Mouse (Mus musculus) spleen, postnatal 4 days (tissue): ENCODE measurements at regions not wholly inside any gene's neighbourhood (a gene's known extent, or its start where the extent isn't known, plus 50 kb on each side); places are given as distances from the start of the nearest gene placed in this dataset.
A peak's percentile ranks its signal among the peaks of the same experiment; 100 is the strongest.
"Not testable (repeated sequence)": the region's sequence is repeated elsewhere in the genome, so short reads cannot be mapped to it uniquely, and the experiment has no call there.

ENCODE experiments used
- DNase-seq, 2 experiments: peaks; one replicate each; pipeline ENCODE4 v3.0.0; 2022; ENCODE audit warnings: low spot score in 2 of 2

DNA sequence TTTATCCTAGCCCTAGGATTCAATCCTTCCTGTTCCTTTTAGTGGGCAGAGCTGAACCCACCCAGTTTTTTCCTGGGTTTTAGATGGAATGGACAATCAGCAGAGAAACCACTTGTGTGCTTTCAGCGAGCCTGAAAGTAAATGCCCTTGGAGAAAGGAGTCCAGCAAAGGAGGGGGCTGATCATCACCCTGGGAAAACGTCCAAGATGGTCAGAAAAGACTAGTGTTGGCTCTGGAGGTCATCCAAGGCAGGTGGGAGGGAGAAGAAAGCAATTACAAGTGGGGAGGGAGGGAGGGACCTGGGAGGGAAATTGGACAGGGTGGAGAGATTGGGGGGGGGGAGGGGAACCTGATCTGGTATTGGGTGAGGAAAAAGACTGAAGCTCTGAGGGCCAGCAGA, 55.6 kb upstream of the Zfp366 start:
- DNase-seq, result no peak

DNA sequence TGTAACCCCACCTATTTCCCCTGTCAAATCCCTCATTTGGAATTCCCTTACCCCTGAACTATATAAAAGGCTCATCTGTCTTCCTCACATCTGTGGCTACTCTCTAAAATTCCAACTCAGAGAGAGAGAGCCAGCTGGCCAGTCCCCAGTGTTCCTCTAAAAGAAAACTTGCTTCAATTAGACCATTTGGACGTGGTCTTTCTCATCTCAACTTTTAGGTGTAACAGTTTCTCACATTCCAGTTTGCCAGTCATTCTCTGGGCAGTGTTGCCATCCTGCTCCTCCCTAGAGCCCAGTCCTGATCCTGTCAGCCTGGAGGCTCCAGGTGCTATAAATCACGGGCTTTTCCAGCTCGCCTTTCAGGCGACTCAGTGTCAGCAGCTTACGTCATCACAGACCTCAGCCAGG, 56.3 kb upstream of the Zfp366 start:
- no peak for DNase-seq

DNA sequence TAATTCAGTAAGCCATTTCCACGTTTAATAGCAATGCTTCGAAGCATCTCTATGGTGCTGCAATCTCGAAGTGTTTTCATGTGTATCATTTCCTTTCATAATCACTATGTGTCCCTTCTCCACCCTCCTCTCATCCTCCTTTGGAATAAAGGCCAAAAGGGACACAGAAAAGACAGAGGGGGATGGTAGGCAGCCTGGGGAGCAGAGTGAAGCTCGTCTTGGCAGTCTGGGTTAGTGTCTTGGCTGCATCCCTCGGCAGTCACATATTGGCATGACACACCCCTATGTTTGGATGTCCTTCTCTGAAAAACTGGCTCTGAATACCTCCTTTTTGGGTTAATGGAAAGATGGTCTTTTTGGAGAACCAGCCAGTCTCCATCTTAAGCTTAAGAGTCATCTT, 56.9 kb upstream of the Zfp366 start:
- no peak for DNase-seq

GRCm38 (mm10) chr13:99126971-99127370, 57.7 kb upstream of the Zfp366 start:
- DNase-seq, result not testable (repeated sequence)

DNA sequence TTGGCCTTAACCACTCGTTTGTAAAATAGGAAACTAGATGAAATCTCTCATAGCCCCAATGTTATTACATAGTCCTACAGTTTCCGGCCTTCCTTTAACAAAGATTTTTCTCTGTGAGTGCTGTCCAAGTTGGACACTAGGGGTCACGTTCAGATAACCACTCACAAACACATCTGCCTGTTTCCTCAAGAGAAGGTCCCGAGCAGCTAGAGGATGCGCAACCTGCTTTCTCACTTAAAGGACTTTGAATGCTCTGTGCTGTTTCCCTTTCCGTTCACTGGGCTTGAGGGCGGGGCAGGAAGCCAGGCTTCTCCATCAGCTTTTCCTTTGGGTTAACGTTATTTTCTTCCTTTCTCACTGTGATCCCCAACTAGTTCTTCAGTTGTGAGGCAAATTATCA, 58.1 kb upstream of the Zfp366 start:
- DNase-seq, result no peak

DNA sequence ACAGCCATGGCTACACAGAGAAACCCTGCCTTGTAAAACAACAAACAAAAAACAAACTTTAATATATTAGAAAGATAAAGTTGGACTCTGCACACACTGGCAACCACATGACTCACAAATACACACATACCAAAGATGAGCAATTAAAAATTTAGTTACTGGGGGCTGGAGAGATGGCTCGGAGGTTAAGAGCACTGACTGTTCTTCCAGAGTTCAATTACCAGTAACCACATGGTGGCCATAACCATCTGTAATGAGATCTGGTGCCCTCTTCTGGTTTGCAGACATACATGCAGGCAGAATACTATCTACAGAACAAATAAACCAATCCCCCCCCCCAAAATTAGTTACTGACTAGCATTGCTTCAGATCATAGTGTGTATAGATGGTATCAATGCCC, 58.7 kb upstream of the Zfp366 start:
- DNase-seq, result no peak

GRCm38 (mm10) chr13:99124894-99125570, 59.6 kb upstream of the Zfp366 start:
- no peak for DNase-seq

DNA sequence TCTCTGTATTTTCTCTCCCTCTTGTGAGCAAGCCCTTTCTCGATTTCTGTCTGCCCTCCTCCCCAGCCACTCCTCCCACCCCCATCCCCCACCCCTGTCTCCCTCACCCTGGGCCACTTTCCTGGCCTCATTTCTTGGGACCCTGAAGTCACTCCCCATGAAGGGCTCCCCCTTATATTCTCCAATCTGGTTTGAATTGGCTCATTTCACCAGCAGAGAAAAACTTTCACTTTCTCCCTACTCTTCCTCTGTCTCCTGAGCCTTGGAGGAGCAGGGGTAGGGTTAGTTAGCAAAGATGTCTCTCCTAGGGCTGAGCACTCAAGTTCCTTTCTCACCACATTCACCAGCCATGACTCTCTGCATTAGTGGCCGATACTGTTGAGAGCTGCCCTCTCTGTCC, 60.5 kb upstream of the Zfp366 start:
- no peak for DNase-seq

DNA sequence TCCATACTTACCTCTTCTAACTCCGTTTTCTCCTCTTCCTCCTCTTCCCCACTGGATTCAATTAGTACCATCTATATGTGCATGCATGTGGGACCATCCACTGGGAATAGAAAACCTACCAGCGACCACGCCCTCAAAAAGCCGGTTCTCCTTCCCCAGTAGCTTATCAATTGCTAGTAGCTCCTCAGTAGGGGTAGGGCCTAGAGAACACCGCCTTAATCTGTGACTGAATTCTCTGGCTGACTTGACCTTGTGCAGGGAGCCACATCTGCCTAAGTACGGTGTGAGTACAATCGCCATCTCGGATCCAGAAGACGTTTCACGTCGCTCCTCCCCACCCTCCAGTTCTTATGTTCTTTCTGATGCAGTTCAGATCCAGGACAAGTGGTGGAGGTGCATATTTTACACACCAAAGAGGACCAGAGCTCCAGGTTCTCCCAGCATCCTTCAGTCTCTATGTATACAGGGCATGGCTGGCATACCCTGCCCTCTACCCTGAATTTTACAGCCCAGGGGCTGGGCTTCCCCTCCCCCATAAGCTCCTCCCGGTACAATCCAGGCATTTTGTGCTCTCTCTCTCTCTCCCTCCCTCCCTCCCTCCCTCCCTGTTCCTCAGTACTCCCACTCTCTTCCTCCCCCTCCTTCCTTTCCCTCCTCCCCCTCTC, 61.0 kb upstream of the Zfp366 start:
- DNase-seq, result no peak

DNA sequence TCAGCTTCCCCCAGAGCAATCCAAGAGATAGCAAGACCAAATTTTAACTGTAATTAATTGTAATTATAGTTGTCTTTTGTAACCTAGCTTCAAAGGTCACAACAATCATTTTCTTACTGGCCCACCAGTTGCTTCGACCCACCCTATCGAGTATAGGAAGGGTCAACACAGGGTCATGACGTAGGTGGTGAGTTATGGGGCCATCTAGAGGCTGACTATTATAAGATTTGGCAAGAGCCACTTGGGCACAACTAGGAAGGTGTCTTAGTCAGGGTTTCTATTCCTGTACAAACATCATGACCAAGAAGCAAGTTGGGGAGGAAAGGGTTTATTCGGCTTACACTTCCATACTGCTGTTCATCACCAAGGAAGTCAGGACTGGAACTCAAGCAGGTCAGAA, 62.1 kb upstream of the Zfp366 start:
- not testable (repeated sequence) for DNase-seq

DNA sequence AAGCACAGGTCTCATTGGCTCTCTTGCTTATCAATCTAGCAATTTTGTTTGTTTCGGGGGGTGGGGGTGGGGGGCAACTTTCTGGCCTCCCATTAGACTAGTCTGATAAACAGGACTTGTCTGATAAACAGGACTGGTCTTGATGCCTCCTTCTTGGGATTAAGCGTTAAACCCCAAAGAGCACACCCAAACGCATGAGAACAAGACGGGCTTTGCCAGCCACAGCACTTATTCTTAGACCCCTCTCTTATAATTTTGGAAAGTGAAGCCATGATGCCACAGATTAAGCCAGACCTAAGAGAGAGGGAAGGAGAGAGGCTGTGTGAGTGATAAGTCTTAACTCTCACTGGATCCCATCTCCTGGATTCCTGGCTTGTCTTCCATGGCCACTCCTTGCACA, 63.5 kb upstream of the Zfp366 start:
- no peak for DNase-seq

DNA sequence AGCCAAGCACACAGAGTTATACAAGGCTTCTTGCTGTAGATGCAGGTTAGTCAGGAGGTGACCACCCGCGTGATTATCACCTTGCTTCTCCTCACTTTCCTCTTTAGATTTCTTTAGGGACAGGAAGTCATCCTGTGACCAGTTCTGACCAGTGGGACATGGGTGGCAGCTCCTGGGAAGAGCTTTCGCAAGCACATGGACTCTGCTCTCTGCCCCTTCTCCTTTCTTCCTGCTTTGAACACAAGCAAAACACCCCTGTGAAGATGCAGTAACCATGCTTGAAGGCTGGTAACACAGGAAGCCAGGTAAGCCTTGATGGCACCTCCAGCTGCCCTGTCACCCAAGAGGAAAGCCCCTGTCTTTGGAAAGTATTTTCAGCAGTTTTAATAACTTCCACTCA, 64.7 kb upstream of the Zfp366 start:
- DNase-seq, result no peak

DNA sequence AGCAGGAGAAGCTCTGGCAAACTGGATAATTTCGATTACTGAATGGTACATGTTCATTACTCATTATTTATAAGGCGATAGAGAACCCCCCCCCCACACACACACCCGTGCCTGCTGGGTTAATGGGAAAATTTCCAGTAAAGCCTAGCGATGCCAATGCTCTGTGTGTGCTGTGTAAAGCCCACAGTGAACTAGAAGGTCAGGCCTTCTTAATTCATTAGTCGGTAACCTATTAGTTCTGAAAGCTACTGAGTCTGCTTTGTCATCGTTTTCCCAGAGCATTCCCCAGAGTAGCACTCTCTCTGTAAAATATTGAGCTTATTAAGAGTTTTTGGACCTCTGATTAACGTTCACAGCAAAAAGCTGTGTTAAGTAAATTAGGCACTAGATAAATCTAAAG, 65.7 kb upstream of the Zfp366 start:
- no peak for DNase-seq

DNA sequence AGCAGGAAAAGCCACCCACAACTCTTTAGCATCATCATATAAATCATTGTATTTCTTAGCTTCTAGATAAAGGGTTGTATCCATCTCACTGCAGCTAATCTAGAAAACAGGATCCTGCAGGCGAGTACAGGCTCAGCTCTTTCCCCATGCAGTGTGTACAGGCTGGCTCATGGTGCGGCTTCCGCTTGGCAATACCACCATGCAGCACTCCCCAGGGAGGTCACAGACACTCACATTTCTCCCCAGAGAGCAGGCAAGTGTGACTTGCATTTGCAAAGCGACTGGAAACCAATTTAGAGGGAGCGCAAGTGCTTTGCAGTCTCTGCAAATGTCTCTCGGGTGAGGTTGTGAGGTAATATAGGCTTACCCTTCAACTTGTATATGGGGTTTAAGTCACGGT, 69.1 kb upstream of the Zfp366 start:
- no peak for DNase-seq

DNA sequence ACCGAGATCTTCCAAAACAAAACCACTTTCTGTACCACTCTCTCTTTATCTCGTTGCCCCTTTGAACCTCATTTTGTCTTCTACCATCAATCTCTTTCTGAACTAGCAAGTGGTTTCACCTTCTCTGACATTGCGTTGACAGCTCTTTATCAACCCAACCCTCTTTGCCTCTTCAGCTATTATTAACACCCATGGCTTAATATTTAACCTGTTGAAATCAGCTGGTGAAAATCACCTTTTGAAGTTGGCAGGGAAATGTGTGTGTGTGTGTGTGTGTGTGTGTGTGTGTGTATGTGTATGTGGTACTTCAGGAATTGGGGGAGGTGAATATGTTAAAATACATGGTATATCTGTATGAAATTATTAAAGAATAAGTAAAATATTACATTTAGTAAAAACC, 70.1 kb upstream of the Zfp366 start:
- no peak for DNase-seq

- no peak for DNase-seq
Measured at GRCm38 (mm10) chr13:99111736-99112386, 72.8 kb upstream of the Zfp366 start.

DNA sequence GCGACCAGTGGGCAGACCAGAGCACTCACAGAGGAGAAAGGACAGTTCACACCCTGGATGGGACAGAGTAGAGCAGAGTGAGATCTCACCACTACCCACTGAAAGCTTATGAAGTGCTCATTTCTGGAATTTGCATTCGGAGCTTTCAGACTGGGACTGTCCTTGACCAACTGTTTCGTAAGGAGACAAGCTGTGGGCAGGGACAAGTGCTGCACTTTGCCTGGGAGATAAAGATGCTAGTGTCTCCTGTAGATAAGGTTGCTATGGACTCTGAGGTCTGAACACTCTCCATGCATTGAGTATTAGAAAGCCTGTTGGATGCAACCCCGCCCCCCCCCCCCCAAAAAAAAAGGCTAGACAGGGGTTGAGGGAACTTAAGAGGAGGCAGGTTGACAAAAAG, 76.6 kb upstream of the Zfp366 start:
- DNase-seq, result peak in 1 of 2 experiments; percentile 34

DNA sequence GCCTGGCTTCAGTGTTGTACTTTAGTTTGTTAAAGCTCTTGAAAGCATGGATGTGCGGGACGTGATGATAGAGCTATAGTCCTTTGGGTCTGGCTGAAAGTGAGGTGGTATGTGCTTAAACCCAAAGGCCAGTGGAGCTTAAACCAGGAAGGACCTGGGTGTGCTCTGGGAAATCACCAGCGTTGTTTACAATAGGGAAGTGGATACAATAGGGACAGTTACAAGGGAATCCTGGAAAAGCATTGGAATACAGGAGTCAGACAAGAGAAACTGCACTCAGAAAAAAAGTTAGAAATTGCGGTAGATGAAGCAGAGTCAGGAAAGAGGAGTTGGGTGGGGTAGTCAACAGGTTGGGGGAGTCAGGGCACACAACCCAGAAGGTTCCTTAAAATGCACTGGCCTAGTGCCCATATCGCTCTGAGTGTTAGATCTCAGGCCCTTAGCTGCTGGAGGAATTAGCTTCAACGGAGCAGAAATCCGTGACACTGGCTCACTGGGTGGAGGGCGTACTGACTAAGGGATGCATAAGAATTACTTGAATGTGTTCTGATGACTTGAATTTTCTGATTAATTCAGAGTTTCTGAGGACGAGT, 82.4 kb upstream of the Zfp366 start:
- no peak for DNase-seq

DNA sequence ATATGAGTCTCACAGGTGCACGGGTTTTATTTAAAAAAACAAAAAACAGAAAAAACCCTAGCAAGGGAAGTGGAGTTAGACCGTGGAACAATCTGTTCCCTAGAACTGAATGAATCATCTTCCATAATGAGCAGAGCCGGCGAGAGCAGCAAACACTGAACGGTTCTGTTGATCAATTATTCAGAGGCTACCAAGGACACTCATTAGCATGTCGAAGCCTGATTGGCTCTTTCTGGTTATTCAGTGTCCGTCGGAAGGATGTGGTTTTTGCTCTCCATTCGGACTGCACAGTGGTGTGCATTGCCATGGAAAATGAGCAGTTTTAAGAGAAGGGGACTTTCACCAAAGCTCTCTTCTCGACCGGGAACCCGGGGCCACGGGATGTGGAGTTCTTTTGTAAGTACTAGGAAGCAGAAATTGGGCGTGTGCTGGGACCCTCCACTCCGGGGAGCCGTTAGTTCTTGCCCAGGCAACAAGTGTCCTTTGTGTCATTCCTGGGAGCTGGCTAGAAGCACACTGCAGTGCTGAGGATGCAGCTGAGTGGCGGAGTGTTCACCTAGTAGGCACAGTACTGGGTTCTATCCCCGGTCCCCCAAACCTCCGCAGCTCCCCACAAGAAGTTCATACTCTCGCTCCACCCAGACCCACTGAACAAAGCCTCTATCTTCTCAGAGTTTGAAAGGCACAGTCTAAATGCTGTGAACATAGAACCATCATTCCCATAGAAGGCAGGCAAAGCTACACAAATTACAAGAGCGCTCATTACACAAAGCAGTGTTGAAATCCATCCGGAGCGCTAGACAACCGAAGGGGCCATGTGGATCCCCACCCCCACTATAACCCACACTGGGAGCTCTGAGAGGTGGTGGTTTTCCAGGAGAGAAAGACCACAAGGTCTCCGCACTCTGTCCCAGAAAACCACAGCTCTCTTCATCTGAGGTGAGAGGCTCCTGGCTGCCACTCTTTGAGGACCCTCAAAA, 83.9 kb upstream of the Zfp366 start:
- DNase-seq, result no peak

GRCm38 (mm10) chr13:99099794-99100429, 84.7 kb upstream of the Zfp366 start:
- no peak for DNase-seq

GRCm38 (mm10) chr13:99099226-99099625, 85.4 kb upstream of the Zfp366 start:
- DNase-seq, result no peak
